Mouse (Mus musculus) hindbrain, embryonic 11.5 days (tissue): Measurements from ENCODE around the gene Gatad2a. TPM values are rescaled to one million over a fixed set of nuclear protein-coding genes. Genes with fewer than 3 reads are reported as not detected.

Experiments
- ATAC-seq: fragments of 200-750 bp; cut with Nextera tagmentation; 2 replicates; pipeline ENCODE4 v1.8.0; 2017; ENCODE audit warnings: mild to moderate bottlenecking, moderate TSS enrichment, moderate library complexity; ENCODE audit not compliant: low FRiP score
- DNase-seq: peaks from one replicate; pipeline ENCODE4 v3.0.0-alpha.2; 2015; ENCODE audit warnings: low spot score
- H3K27ac ChIP-seq: fragments of 300-500 bp; sonication (generic); 2 replicates; pipeline ENCODE4 v1.5.1; 2014; ENCODE audit warnings: mild to moderate bottlenecking, low read depth, low read length
- H3K27me3 ChIP-seq: fragments of 300-500 bp; sonication (generic); 2 replicates; pipeline ENCODE4 v1.6.1; 2014; ENCODE audit warnings: mild to moderate bottlenecking, low read length, moderate library complexity, mixed read lengths; ENCODE audit not compliant: control insufficient read depth, insufficient read depth
- H3K36me3 ChIP-seq: fragments of 300-500 bp; sonication (generic); 2 replicates; pipeline ENCODE4 v1.6.1; 2014; ENCODE audit warnings: mild to moderate bottlenecking, low read length, moderate library complexity, mixed read lengths; ENCODE audit not compliant: control insufficient read depth, insufficient read depth
- H3K4me1 ChIP-seq: fragments of 300-500 bp; sonication (generic); replicated peaks from 2 replicates; pipeline ENCODE4 v1.6.1; 2014; ENCODE audit warnings: low read length, mixed read lengths; ENCODE audit not compliant: control insufficient read depth, insufficient read depth
- H3K4me2 ChIP-seq: fragments of 300-500 bp; sonication (generic); replicated peaks from 2 replicates; pipeline ENCODE4 v1.6.1; 2014; ENCODE audit warnings: mild to moderate bottlenecking, low read depth, low read length
- H3K4me3 ChIP-seq: fragments of 300-500 bp; sonication (generic); 2 replicates; pipeline ENCODE4 v1.5.1; 2014; ENCODE audit warnings: low read depth, low read length
- H3K9ac ChIP-seq: fragments of 300-500 bp; sonication (generic); 2 replicates; pipeline ENCODE4 v1.6.1; 2014; ENCODE audit warnings: low read depth, low read length
- H3K9me3 ChIP-seq: fragments of 300-500 bp; sonication (generic); 2 replicates; pipeline ENCODE4 v1.6.1; 2016; ENCODE audit warnings: low read length; ENCODE audit not compliant: control insufficient read depth
- WGBS: fragments of 180-500 bp; shearing (Covaris S2); extraction: QIAGEN DNeasy Blood & Tissue Kit; methylation state at CpG from one replicate; pipeline ENCODE4 v1.1.7; 2014; 5-methylcytosine and 5-hydroxymethylcytosine counted together
- polyA plus RNA-seq: library from polyadenylated mRNA; unstranded; fragments of >200 nt; fragmentation: Nextera tagmentation; extraction: Ambion mirVana; gene quantifications from 2 replicates; pipeline ENCODE4 v1.2.1, GENCODE M21; 2014

Gene Gatad2a
- polyA plus RNA-seq, 1 experiment from 2014 or later: 48.8 TPM

DNA sequence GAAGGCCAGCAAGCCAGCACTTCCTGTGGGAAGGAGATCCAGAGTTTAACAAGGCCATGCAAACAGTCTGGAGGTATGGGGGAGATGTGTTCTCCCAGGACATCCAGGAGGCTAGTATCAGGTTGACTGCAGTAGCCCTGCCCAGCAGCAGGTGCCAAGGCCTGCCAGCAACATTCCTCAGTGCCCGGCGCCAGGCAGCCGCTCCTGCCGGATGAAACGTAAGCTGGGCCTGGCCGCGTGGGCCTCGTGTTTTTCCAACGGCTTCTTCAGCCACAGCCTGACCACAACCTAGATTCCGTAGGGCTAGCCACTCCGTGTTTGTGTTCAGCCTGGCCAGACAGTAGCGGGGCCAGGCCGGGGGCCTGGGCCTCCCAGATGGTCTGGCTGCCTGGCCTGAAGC, 121.5 kb downstream of the Gatad2a start:
- no peaks in the 10 kb centered on the region for H3K9me3 ChIP-seq
- peaks cover 11% of the 10 kb centered on the region for H3K27me3 ChIP-seq
- H3K4me1 ChIP-seq: no peaks in the 10 kb centered on the region
- 88% methylated on average over 13 of the region's 13 CpGs for WGBS
- no peak overlapping the region for H3K4me3 ChIP-seq
- DNase-seq: no peak
- no peak overlapping the region for H3K27ac ChIP-seq
- H3K36me3 ChIP-seq: no peaks in the 10 kb centered on the region
- ATAC-seq: no peak
- no peak overlapping the region for H3K9ac ChIP-seq
- H3K4me2 ChIP-seq: no peak overlapping the region

DNA sequence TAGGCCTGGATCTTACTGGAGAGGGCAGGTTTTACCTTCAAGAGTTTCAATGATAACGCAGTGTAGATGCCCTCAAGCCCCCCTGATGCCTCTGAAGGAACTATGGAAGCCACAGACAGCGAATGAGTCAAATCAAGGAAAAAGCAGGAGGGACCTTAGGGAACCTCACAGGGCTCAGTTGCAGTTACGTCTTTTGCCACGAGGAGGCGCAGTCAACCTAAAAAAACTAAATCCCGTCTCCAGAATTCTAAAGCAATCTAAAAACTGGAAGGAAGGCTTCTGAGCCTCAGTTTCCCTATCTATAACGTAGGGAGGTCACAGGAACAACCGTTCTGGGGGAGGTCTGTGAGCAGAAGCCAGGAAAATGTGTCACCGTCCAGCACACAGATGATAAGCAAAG, 122.0 kb downstream of the Gatad2a start:
- H3K9me3 ChIP-seq: no peaks in the 10 kb centered on the region
- 12% methylated on average over 9 of the region's 9 CpGs for WGBS
- H3K27me3 ChIP-seq: peaks cover 6% of the 10 kb centered on the region
- DNase-seq: peak; percentile 86
- no peaks in the 10 kb centered on the region for H3K4me1 ChIP-seq
- ATAC-seq: no peak
- H3K4me3 ChIP-seq: no peak overlapping the region
- no peak overlapping the region for H3K27ac ChIP-seq
- H3K9ac ChIP-seq: no peak overlapping the region
- no peak overlapping the region for H3K4me2 ChIP-seq
- no peaks in the 10 kb centered on the region for H3K36me3 ChIP-seq

DNA sequence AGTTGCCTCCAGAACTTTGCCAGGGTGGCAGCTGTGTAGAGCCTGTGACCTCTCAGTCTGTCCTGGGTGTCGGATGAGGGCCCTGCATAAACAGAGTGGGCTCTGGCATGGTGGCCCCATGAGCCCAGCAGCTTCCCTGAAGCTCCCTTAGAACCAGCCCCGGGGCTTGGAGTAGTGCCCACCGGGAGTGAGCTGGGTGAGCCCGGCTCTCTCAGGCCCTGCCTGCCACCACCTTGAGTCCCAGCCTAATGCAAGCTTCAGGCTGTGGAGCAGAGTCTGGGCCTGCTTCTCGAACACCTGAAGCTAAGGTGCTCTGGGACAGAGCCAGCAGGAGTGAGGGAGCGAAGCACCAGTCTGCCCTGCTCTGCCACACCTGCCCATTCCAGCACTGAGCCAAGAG, 125.3 kb downstream of the Gatad2a start:
- Histone ChIP-seq H3K27me3 (no peaks in the 10 kb centered on the region), H3K4me3 (no peak overlapping the region), H3K9ac (no peak overlapping the region), H3K4me1 (no peaks in the 10 kb centered on the region), H3K27ac (no peak overlapping the region), H3K4me2 (no peak overlapping the region), H3K9me3 (no peaks in the 10 kb centered on the region), H3K36me3 (no peaks in the 10 kb centered on the region)
- 96% methylated on average over 6 of the region's 6 CpGs for WGBS
- DNase-seq (no peak), ATAC-seq (no peak)

DNA sequence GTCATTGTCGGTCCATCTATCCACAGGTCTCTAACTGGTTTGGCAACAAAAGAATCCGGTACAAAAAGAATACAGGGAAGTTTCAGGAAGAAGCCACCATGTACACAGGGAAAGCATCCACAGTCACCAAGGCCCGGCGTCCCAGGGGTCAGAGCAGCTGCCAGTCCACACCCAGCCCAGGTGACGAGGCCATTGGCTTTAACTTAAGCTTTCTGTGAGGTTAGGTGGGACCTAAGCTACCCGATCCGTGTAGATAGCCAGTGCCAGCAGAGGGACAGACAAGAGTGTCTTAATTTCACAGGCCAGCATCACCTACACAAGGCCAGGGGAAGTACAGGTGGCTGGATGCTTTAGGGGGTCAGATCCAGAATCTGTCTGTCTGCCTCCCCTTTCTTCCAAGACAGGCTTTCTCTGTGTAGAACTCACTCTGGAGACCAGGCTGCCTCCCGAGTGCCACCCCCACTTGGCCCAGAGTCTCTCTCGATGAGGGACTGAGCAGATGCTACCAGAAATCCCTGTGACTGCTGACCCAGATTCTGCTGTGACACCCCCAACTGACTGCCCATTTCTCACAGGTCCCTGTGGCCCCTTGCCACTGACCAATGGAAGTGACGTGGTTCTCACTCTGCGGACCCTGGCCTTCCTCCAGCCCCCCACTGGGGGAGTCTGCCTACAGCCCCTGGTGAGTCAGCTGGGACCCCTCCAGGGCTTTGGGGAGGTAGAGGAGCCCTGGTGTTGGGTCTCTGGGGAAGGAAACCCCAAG, 126.0 kb downstream of the Gatad2a start:
- no peaks in the 10 kb centered on the region for H3K27me3 ChIP-seq
- H3K9me3 ChIP-seq: no peaks in the 10 kb centered on the region
- no peak overlapping the region for H3K4me3 ChIP-seq
- H3K9ac ChIP-seq: no peak overlapping the region
- no peaks in the 10 kb centered on the region for H3K36me3 ChIP-seq
- H3K27ac ChIP-seq: no peak overlapping the region
- no peak for ATAC-seq
- no peak for DNase-seq
- H3K4me2 ChIP-seq: no peak overlapping the region
- 85% methylated on average over 11 of the region's 11 CpGs for WGBS
- no peaks in the 10 kb centered on the region for H3K4me1 ChIP-seq

DNA sequence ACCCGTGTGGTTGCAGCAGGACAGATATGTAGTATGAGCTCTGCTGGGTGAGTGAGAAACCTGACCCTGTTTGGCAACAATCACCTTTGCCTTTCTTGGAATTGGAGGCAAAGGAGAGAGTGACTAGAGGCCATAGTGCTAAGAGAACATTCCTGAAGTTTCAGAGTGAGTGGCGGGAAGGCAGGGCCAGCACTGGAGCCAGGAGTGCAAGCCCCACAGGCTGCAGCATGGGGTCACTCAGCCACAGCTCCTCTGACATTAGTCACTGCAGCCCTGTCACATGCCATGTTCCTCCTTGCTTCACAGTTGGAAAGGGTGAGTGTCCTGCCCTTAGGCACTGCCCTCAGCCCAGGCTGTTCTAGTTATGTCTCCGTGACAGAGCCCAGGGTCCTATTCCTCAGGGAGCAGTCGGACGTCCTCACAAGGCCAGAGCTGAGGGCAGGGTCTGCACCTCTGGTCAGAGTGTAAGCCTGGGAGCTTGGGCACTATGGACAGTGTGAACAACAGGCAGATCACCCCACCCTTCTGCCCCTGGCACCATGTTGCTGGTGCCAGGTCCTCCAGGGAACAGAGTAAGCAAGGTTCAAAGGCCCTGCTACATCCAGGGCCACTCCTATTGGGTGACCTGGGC, 128.4 kb downstream of the Gatad2a start:
- Histone ChIP-seq H3K4me2 (no peak overlapping the region), H3K4me3 (no peak overlapping the region), H3K9ac (no peak overlapping the region), H3K4me1 (no peaks in the 10 kb centered on the region), H3K36me3 (no peaks in the 10 kb centered on the region), H3K9me3 (no peaks in the 10 kb centered on the region), H3K27me3 (no peaks in the 10 kb centered on the region), H3K27ac (no peak overlapping the region)
- no peak for ATAC-seq
- 70% methylated on average over 5 of the region's 5 CpGs for WGBS
- DNase-seq: no peak

DNA sequence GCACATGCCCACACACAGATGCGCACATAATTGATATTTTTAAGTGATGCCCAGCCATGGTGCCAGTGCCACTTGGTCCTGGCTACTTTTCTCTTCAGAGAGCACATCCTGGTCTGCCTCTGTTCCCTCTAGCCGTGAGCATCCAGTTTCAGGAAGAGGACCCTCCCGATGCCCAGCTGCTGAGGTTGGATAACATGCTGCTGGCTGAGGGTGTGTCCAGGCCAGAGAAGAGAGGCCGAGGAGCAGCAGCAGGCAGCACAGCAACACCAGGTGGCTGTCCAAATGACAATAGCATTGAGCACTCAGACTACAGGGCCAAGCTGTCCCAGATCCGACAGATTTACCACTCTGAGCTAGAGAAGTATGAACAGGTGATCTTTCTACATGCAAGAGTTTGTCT, 132.0 kb downstream of the Gatad2a start:
- Histone ChIP-seq H3K36me3 (no peaks in the 10 kb centered on the region), H3K27ac (no peak overlapping the region), H3K9ac (no peak overlapping the region), H3K4me2 (no peak overlapping the region), H3K4me3 (no peak overlapping the region), H3K27me3 (no peaks in the 10 kb centered on the region), H3K4me1 (no peaks in the 10 kb centered on the region), H3K9me3 (no peaks in the 10 kb centered on the region)
- no peak for ATAC-seq
- 79% methylated on average over 5 of the region's 5 CpGs for WGBS
- no peak for DNase-seq

DNA sequence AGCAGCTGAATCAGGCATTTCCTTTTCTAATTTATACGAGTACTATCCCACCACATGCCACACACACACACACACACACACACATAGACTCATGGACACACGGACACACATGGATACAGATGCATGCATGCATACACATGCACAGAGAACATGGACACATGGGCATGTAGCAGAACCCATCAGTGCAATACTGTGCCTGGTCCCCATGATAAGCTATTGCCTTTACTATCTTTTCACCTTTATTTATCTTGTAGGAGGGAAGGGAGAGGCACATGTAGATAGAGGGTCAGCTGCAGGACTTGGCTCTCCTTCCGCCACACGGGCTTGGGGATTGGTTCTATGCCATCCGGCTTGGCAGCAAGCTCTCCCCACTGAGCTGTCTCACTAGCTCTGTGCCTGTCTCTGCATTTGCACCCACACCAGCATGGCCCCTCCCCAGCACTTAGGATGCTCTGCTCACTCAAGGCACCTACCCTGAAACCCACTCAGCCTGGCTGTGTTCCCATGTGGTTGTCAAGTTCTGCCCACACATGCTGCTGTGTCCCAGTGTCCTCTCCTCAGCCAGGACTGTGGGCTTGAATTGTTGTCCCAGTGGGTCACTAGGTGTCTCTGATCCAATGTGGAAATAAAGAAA, 132.7 kb downstream of the Gatad2a start:
- ATAC-seq (no peak), DNase-seq (no peak)
- Histone ChIP-seq H3K4me2 (no peak overlapping the region), H3K9ac (no peak overlapping the region), H3K4me3 (no peak overlapping the region), H3K36me3 (no peaks in the 10 kb centered on the region), H3K27me3 (no peaks in the 10 kb centered on the region), H3K4me1 (no peaks in the 10 kb centered on the region), H3K9me3 (no peaks in the 10 kb centered on the region), H3K27ac (no peak overlapping the region)
- WGBS: 94% methylated on average over 5 of the region's 5 CpGs

DNA sequence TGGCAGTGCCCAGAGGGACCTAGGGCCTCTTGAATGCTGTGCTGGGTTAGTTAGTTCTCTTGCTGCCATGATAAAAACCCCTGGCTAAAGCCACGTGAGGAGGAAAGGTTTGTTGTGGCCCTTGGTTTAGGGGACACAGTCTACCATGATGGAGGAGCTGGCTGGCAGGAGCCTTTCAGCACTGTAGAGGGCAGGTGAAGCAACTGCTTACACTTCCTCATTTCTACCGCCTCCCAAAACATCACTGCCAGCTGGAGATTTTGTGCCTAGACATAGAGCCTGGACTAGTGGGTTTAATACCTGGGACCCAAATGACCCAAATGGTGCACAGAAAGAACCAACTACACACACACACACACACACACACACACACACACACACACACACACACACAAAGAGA, 134.9 kb downstream of the Gatad2a start:
- H3K9me3 ChIP-seq: no peaks in the 10 kb centered on the region
- H3K27me3 ChIP-seq: no peaks in the 10 kb centered on the region
- no peak overlapping the region for H3K4me2 ChIP-seq
- H3K4me1 ChIP-seq: no peaks in the 10 kb centered on the region
- no peak overlapping the region for H3K9ac ChIP-seq
- ATAC-seq (no peak), DNase-seq (no peak)
- no peak overlapping the region for H3K4me3 ChIP-seq
- no peak overlapping the region for H3K27ac ChIP-seq
- H3K36me3 ChIP-seq: no peaks in the 10 kb centered on the region
- WGBS: 67% methylated on average over 2 of the region's 2 CpGs

DNA sequence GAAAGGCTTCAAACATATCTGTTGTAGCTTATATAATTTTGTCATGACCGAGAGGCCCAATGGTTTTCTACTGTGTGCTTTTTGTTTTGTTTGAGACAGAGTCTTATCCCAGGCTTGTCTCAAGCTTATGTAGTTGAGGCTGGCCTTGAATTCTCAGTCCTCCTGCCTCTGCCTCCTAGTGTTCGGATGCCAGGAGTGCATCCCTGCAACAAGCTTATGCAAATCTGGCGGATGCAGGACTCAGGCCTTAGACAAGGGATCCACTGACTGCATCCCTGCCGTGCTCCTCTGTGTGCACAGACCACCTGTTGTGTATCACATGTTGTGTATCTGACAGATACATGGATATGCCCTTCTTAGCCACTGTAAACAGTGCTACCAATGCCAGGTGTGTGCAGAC, 135.4 kb downstream of the Gatad2a start:
- peak; percentile 23 for DNase-seq
- ATAC-seq: no peak
- Histone ChIP-seq H3K27ac (no peak overlapping the region), H3K9me3 (no peaks in the 10 kb centered on the region), H3K4me1 (no peaks in the 10 kb centered on the region), H3K4me3 (no peak overlapping the region), H3K27me3 (no peaks in the 10 kb centered on the region), H3K9ac (no peak overlapping the region), H3K36me3 (no peaks in the 10 kb centered on the region), H3K4me2 (no peak overlapping the region)
- WGBS: 54% methylated on average over 4 of the region's 4 CpGs
